Mouse (Mus musculus): ENCODE results near the gene Pcgf5. TPM values are rescaled to one million over a fixed set of nuclear protein-coding genes. Genes with fewer than 3 reads are reported as not detected.
"Not testable (repeated sequence)": the region's sequence is repeated elsewhere in the genome, so short reads cannot be mapped to it uniquely, and the experiment has no call there.

Gene Pcgf5
- total RNA-seq, 2 experiments from 2014 or later: 20.3 to 21.1 TPM

DNA sequence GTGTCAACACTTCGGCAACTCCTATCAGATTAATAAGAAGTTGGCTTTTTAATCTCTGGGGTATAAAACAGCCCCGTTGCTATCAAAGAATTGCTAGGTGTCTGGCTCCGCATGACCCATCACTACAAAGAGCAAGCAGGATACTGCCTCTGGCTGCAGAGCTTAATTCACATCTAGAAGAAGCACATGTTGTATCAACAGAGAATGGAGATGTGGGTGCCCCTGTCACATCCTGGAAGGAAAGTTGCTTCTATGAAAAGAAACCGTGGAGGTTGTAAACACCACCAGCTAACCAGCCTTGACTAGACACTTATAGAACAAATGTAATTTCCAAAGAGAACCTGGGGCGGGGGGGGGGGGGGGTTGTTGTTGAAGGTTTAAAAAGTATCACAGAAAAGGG lies 35.9 kb downstream of the Pcgf5 start:
- no peak for DNase-seq (ENCODE audit: low spot score in 2 of 2)

DNA sequence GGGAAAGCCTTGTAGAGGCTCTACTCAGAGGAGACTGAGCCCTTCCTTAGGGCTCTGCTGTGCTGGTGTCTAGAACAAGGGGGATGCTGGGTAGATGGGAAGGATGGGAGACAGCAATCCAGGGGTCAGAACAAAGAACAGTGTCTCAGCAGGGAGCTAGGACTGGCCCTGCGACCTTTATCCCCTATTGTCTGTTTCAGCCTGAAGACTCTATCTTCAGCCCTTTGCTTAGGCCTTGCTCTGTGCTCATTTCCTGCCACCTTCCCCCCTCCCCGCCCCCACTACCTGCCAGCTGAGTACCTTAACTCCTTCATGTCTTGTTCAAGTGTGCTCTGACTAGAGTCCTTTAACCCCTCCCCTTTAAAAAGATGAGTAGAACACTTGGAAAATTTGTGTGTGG lies 36.3 kb downstream of the Pcgf5 start:
- no peak for DNase-seq (ENCODE audit: low spot score in 2 of 2)

DNA sequence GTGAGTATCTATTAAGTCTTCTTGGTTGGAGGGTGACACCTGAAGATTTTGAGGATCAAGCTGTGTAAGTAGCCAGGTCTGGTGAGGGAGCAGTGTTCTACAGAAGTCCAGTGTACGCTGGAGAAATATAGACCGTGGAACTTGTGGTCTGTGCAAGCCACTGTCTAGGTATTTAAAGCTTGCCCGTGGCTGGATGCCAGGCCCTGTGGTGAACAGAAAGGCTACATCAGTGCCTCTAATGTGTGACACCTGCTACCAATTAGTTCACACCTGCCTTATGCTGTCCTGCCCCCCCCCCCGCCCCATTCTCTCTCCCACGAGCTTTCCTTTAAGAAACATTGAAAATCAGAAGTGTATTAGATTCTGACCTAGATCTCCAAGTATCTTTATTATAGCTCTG lies 40.4 kb downstream of the Pcgf5 start:
- DNase-seq (ENCODE audit: low spot score in 2 of 2): no peak

DNA sequence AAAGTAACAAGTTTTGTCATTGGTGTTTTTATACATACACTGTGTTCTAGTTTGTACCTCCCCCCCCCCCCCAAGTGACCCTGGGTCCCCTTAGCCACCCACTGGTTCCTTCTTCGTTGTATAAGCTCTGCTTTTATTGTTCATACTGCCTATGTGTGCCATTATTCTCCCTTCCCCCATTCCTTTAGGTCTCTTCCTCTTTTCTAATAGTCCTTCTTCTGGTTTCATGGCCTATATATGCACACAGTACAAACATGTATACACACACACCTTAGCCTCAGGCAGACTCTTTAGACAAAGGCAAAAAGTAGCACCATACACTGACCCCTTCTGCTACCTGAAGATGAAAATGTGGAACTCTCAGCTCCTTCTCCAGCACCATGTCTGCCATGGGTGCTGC lies 42.6 kb downstream of the Pcgf5 start:
- DNase-seq (ENCODE audit: low spot score in 2 of 2): no peak

DNA sequence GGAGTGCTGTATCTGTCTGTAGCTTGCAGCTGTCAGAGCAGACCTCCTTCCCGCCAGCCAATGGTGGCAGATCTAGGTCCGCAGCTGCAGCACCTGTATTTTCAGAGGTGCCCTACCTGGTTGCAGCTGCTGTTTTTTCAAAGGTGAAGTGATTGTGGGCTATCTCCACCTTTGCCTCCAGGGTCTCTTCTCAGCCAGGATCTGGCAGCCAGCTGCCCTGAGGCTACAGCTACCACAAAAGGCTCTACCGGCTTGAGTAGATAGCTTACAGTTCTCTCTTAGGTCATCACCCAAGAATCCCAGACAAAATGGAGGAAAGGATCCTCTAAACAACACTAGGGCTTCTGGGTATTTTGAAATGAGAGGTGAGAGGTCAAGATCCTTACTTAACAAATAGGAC lies 50.4 kb downstream of the Pcgf5 start:
- DNase-seq (ENCODE audit: low spot score in 2 of 2): no peak

DNA sequence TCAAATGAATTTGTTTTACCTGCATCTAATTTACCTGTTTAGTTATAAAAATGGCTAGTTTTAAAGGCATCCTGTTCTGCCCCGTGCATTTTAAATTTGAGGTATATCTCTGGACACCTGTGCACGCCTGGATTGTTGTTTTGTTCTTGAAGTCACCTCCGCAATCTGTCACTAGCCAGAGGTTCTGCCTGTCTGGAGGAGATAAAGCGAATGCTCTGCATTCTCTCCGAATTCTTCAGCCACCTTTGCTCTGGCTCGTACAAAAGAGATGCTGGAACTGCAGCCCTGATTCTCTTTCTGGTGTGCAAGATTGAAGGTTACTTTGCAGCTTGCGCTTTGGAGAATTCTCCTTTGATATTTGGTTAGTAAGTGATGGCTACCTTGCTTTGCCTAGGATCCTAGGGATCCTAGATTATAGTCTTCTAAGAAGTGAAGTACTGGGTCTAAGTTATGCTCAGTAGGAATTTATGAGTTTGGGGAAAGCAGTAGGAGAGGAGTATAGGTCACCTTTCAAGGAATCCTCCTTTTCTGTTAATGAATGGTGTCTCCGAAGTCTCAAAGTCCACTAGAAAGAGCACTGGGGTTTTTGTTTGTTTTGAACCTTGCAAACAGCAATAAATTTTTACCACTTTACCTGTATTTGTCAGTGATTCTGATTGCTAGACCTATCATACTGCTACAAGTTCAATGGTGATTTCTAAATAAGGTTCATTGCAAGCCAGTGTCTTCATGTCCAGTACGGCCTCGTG lies 60.4 kb downstream of the Pcgf5 start:
- DNase-seq (ENCODE audit: low spot score in 2 of 2): no peak

DNA sequence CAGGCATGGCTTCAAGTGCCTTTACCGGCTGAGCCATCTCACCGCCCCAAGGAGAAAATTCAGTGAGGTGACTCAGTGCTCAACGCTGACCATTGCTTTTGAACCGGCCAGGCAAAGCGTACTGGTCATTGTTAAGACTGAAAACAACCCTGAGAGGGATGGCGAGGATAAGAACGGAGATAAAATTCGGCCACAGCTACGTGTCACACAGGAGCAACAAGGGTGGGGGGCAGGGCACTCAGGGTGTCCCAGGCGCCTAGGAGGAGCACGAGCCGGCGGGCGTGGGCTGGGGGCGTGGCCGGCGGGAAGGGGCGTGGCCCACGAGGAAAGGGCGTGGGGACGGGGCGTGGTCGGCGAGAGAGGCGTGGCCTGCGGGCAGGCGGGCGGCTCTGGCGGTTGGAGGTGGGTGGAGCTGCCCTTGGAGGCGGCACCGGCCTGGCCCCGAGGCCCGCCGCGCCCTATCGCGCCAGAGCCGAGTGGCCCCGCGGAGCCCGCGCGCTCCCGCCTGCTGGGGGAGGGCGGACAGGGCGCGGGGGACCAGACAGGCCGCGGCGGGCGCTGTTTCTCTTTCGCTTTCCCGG lies 61.3 kb downstream of the Pcgf5 start:
- peak; percentile 83 to 89 for DNase-seq (ENCODE audit: low spot score in 2 of 2)

DNA sequence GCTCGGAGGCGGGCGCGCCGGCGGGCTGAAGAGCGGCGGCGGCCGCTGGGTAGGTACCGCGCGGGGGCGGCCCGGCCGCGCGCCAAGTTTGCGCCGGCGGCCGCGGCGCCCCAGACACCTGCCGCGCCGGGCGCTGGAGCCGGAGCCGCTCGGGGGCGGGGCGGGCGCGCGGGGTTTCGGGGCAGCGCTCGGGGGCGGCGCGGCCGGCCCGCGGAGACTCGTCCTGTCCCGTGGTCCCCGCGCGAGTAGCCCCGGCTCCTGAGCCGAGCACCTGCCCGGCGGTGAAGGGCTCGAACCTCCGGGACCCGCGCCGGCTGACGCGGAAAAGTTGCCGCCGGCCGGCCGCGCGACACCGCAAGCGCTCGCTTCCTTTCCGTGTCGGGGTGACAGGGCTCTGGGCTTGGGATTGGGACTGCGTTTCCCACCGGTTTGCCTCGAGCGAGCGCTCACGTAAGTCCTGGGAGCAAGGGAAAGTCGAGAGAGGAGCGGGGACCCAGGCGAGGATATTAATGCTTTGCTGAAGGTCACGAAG lies 61.8 kb downstream of the Pcgf5 start:
- peak in 1 of 2 experiments; percentile 11 for DNase-seq (ENCODE audit: low spot score in 2 of 2)

DNA sequence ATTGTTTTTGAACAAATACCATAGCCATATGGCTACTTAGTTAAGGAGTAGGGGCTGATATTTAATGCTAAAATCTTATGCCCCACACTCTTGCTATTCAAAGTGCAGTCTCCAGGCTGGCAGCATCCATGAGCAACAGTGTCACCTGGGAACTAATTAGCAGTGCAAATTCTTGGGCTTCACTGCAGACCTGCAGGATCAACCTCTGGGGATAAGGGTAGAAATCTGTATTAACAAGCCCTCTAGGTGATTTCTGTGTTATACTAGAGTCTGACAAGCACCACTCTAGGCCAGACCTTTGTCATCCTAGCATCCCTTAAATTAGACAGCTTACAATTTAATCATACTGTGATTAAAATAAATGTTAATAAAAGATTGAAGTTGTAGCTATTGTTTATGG lies 71.8 kb downstream of the Pcgf5 start:
- no peak for DNase-seq (ENCODE audit: low spot score in 2 of 2)

DNA sequence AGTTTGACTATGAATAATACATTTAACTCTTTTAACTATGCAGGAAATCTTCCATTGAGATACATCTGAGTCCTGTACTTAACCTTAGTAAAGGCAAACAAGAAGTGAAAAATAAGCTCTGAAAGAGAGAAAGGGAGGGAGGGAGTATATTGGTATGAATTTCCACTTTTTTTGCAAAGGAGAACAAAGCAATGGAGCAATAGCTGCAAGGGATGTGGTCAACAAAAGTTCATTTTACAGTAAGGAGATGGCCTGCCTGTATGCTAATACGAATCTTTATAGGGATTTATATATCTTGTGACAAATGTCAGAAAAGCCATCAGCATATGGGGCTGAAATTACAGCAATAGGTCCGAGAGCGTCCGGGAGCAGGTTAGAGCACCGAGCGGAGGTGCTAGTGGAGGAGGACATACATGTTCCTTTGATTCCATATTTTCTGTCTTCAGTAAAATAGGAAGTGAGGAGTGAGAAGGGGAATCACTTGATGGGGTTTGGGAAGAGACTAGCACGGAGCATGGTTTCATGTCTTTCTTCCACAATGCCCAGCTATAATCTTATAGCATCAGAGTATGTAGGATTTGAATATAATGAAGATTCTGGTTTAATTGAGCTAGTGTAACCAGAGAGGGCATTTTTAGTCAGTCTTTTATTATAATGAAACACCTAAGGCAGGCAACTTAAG lies 79.2 kb downstream of the Pcgf5 start:
- no peak for DNase-seq (ENCODE audit: low spot score in 2 of 2)

DNA sequence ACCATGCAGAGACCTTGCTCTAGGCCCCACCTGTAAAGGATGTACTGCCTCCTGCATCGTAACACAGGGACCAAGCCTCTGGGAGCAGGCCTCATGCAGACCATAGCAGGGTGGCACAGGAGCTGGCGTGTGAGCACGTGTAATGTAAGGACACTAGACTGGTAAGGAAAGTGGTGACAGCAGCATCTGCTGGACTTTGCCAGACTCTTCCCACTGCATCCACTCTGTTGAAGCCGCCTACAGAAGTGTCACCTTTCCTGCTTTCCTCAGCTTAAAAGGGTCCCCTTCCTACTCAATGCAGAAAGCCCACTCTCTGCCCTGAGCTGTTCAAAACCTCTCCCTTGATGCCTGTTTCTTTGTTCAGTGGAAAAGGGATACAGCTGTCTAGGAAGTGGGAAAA lies 80.0 kb downstream of the Pcgf5 start:
- no peak for DNase-seq (ENCODE audit: low spot score in 2 of 2)

DNA sequence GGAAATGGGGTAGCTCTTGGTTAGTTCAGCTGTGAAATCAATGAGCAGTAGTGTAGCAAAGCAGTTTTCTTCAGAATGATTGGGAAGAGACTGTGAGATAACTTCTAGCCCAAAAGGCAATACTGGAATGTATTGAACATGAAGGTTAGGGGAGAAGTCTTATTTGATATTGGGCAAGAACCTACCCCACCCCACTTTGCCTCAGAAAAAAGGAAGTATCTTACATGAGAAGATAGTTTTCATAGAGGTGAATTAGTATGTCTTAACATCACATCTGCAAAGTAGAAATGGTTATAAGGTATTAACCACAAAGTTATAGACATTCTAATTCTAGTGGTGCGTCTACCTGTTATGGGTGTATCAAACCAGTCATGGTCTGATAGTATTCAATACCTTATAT lies 81.2 kb downstream of the Pcgf5 start:
- no peak for DNase-seq (ENCODE audit: low spot score in 2 of 2)

DNA sequence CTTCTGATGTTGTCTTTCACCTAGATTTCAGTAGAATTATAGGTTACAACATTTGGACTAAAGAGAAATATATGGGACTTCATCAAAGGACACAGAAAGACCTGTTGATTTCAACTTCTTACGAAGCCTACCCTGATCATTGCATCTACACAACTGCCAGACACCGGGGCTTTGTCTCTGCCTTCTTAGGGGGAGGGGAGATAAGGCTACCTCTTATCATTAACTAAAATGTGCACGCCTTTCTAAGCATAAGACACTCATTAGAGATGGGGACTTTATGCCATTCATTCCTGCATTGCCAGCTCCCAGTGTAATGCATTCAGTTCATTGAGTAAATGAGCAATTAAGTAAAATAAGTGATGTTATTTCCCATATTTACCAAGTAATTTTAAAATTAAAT lies 85.1 kb downstream of the Pcgf5 start:
- no peak for DNase-seq (ENCODE audit: low spot score in 2 of 2)

DNA sequence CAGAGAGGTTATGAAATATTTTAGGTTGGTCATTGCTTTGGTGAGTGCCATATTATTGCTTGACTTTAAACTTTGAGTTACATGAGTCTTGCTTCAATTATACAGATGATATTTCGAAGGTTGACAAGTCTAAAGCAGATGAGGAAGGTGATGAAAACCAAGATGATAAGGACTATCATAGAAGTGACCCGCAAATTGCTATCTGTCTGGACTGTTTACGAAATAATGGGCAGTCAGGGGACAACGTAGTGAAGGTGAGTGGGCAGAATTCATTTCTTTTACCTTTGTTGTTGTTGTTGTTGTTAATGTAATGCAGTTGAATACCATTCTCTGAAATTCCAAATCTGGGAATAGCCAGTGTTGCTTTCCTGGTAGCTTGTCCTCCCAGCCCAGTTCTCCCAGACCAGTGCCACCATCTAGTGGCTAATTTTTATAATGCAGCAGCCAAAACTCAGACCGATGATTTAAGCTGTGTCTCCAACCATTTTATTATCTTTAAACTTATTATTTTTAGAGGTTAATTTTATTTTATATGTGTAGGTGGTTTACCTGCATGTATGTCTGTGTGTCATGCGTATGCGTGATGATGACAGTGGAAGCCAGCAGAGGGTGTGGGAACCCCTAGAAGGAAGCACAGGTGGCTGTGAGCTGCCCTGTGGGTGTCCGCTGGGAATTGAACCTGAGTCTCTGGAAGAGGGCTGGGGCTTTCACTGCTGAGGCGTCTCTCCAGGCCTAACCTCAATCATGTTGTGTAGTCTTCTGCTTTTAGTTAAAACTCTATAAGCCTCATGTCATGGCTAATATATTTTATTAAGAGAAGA lies 92.0 kb downstream of the Pcgf5 start:
- peak; percentile 13 to 58 for DNase-seq (ENCODE audit: low spot score in 2 of 2)

DNA sequence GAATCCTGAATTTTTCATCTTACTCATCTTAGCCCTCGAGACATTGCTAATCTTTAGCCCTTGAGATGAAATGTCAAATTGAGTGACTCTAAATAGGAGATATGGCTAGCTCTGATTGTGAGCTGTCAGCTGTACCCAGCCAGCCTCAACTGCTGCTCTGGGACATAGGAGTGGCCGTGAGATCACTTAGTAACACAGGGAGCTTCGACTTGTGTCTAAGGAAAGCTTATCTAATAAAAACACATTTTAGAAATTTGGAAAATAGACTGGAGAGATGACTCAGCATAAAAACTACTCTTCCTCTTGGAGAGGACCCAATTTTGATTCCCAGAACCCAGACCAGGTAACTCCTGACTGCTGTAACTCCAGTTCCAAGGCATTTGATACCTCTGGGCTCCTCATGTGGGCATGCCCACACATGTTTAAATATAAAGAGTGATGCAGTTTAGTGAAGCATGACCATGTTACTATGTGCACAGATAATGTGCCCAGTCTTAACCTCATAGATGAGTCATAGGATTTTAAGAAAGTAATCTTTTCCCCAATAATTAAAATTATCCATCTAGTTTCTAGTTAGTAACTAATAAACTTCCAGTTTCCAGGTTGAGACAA lies 103.0 kb downstream of the Pcgf5 start:
- no peak for DNase-seq (ENCODE audit: low spot score in 2 of 2)

DNA sequence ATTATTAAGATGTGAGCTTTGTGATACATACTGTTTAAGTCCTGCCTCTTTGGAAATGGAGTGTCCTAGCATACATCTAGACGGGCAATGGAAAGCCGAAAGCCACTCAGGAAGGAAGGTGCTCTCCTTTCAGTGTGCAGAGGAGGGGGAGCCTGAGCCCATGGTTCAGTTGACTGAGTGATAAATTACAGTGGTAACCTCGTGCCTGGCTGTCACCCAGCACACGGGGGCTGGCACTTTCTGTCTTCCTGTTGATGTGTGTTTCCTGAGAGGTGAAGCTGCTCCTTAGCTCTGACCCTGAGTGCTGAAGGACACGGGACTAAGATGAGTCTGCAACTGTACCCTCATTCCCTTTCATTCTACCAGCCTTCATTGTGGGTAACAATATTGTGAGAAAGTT lies 103.6 kb downstream of the Pcgf5 start:
- DNase-seq (ENCODE audit: low spot score in 2 of 2): no peak

DNA sequence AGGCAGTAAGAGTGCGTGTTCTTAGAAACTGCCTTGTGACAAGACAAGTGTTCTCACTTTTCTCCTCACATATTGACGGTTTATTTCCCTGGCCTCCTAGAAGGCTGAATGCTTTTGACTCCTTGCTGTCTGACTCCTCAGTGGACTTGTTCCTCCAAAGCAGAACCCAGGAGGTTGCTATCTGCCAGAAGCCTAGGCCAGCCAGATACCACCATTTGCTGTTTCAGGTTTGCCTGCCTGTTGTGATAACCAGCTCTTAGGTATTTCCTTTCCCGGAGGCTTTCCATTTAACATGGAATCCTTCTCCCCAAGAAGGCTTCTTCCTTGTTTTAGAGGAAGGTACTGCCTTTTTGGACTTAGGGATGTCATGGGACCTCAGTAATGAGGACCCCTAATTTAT lies 104.1 kb downstream of the Pcgf5 start:
- DNase-seq (ENCODE audit: low spot score in 2 of 2): not testable (repeated sequence)

DNA sequence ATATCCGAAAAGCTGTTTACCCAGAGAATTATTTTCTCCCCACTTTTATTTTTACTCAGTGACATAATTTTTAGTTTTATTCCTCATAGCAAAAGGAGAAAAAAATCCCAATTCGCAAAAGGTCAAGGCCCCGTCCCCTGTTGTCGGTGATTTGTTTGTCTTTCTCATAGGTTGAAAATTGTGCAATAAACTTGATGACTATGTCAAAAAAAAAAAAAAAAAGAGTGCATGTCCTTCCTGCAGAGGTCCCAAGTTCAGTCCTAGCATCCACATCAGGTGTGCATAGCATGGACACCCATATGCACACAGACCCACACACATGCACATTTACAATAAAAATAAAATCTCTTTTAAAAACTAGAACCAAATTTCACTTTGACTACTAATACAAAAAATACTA lies 105.3 kb downstream of the Pcgf5 start:
- no peak for DNase-seq (ENCODE audit: low spot score in 2 of 2)

DNA sequence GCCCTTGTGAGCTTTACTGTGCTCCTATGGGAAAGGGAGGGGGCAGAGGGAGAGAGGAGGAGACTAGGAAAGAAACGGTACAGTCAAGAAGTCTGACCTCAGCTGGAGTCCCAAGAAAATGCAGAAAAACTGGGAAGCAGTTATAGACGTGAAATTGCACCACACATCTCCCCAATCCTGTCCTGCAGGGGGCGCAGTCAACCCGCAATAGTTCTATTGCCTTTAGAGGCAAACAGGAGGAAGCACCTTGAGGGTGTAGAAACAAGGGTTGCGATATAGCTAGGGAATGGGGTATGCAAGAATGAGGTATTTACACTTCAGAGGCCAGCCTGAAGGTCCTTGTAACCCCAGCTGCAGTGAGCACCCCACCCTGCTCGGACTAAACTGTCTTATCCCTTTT lies 122.0 kb downstream of the Pcgf5 start:
- peak; percentile 64 to 87 for DNase-seq (ENCODE audit: low spot score in 2 of 2)

DNA sequence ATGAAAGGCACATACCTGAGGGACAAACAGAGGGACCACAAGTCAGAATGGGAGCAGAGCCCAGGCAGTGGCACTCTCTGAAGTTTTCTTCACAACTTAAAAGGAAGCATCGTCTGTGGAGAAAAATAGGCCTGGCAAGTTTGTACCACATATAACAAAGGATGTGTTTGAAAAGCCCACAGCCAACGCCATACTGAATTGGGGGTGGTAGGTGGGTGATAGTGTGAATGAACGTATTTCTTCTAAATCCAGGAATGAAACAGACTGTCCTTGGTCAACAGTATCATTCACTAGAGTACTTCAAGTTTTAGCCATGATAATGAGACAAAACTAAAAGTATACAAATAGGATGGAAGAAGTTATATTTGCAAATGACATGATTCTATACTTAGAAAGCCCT lies 123.2 kb downstream of the Pcgf5 start:
- DNase-seq (ENCODE audit: low spot score in 2 of 2): no peak

DNA sequence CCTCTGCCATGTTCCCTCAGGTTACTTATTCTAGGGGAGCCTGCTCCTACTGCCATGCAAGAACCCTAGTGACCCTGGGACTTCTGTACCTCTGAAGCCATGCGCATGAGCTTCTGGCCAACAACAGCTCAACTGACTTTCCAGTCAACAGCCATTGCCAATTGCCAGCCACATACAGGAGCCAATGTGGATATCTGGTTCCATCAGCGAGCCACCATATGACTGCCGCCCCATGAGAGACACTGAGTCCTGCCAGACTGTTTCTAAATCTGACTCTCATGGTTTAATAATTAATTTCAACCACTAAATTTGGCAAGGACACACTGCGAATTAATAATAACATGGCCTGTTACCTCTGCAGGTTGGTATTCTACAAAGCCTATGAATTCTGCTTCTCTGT lies 128.5 kb downstream of the Pcgf5 start:
- peak in 1 of 2 experiments; percentile 51 for DNase-seq (ENCODE audit: low spot score in 2 of 2)
